Mouse (Mus musculus) spleen, adult 2 months (tissue): ENCODE measurements at regions not wholly inside any gene's neighbourhood (a gene's known extent, or its start where the extent isn't known, plus 50 kb on each side); places are given as distances from the start of the nearest gene placed in this dataset.

Experiments used
- CTCF ChIP-seq: fragments of 200-500 bp; IDR thresholded peaks from 2 replicates; pipeline ENCODE4 v1.5.1; 2011; ENCODE audit warnings: mild to moderate bottlenecking, inconsistent platforms; ENCODE audit not compliant: insufficient read depth, insufficient read length, insufficient replicate concordance; ENCODE audit errors: extremely low read depth
- POLR2A ChIP-seq: fragments of 200-500 bp; IDR thresholded peaks from 2 replicates; pipeline ENCODE4 v1.6.1; 2011; ENCODE audit warnings: low read depth, low read length, inconsistent platforms

DNA sequence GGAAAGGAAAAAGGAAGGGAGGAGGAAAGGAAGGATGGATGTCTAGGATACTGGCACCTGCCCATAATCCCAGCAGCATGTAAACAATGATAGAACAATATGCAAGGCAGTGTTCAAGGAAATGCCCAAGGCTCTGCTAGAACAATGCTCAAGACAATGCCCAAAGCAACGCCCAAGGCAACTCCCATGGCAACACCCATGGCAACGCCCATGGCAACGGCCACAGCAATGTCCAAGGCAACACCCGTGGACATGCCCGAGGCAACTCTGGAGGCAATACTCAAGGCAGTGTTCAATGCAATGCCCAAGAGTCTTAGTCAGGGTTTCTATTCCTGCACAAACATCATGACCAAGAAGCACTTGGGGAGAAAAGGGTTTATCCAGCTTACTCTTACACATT is 231.5 kb upstream of the Vmn1r3 start:
- TF ChIP-seq POLR2A: no peak
- TF ChIP-seq CTCF: no peak
